Mouse (Mus musculus) layer of hippocampus, postnatal 25 days (tissue): ENCODE measurements around the gene Gm36245. TPM values are rescaled to one million over a fixed set of nuclear protein-coding genes. Genes with fewer than 3 reads are reported as not detected.
"Not testable (repeated sequence)": the region's sequence is repeated elsewhere in the genome, so short reads cannot be mapped to it uniquely, and the experiment has no call there.

ENCODE experiments used
- DNase-seq, 2 experiments: peaks; one replicate each; pipeline ENCODE4 v3.0.0; 2022; ENCODE audit warnings: mixed read lengths in 2 of 2, low spot score in 1 of 2; ENCODE audit errors: extremely low spot score in 1 of 2
- total RNA-seq, 2 experiments: library from RNA; stranded (reverse); gene quantifications; 2 replicates each; pipeline ENCODE4 v1.2.3; 2021

Gene Gm36245
- not detected for total RNA-seq

DNA sequence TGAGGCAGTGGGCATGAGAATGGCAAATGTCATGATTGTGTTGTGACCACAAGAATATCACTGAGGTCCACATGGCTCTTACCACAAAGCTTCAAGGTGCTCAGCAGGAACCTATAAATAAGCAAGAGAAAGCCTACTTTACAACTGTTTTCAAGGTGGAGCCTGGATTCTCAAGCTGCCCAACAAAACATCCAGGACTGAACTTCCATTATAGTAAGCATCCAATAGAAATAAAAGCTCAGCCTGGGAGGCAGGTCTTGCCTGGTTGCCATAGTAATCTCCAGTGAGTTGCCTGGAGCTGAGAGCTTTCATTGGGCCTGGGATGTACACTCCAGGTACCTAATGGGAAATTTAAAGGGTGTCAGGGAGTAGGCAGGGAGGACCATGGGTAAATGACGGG is at the start of gene Gm36245:
Gene Gm36245, plus strand, starts transcription at position 301 of the 400 bp plus-strand sequence.
- no peak for DNase-seq

- DNase-seq = no peak
Observed at GRCm38 (mm10) chr15:77561792-77562191, 37.3 kb upstream of the Gm36245 start, which contains the start of gene 1700025B11Rik. 1700025B11Rik (minus strand) TSS chr15:77561892.

DNA sequence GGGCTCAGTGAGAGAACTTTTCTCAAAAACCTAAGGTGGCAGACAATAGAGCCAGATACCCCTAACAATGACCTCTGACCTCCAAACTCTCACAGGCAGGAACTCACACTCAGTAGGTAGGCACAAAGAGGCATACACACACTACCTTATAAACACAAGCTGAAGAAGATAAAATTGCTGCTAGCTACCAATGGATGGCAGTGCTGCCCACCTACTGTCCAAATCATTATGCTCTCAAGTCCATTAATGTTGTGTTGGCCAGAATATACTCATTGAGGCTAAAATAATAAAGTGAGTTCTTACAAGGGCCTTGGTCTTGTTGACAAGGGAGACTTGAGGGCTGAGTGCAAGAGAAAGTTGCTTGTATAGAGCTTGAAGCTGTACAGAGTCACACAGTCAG is 35.8 kb upstream of the Gm36245 start:
- DNase-seq = no peak

DNA sequence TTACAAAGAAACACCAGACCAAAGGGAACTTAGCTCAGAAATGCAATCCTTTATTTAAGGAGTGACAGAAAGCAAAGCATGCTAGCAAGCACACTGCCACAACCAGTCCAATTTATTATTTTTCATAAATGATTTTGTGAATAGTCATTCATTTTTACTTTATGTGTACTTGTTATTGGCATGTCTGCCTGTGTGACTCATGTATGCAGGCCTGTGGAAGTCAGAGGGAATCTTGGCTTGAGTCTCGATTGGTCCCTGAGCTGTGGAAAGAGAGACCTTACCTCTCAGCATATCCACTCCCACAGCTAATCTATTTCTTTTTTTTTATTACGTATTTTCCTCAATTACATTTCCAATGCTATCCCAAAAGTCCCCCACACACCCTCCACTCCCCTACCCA is 20.3 kb upstream of the Gm36245 start:
- no peak for DNase-seq

GRCm38 (mm10) chr15:77579311-77579710 is 19.7 kb upstream of the Gm36245 start:
- DNase-seq = no peak

DNA sequence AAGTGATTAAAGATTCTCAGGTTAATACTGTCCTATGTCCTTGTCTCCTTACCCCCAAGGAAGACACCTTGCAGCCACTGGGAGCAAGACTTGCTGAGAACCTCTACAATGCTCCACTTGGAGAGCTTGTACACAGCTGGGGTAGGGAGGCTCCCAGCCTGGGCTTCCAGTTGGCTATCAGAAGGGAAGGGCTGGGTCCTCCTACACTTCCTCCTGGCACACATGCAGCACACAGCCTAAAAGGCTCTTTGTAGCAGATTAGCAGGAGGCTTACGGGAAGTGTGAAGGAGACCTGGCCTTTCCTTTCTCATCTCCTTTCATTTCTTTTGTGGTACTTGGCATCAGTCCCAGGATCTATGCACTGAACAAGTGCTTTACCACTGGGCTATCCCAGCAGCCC is 17.4 kb upstream of the Gm36245 start:
- DNase-seq = peak in 1 of 2 experiments; percentile 20

DNA sequence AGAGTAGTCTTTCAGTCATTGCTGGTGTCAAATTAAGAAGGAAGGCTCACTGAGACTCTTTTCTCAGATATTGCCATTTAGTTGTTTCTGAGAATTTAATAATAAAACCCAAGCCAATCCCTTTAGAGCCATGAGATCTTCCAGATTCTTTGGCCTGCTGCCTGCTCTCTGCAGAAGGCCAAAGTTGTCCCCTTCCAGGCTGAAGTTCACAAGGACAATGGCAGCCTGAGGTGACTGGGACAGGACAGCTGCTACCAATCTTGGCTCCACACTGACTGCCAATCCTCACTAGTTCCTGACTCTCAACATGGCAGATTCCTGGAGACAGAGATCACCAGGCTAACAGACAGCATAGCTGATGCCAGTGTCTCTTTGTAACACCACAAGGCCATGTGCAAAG is 12.0 kb upstream of the Gm36245 start:
- DNase-seq = no peak

DNA sequence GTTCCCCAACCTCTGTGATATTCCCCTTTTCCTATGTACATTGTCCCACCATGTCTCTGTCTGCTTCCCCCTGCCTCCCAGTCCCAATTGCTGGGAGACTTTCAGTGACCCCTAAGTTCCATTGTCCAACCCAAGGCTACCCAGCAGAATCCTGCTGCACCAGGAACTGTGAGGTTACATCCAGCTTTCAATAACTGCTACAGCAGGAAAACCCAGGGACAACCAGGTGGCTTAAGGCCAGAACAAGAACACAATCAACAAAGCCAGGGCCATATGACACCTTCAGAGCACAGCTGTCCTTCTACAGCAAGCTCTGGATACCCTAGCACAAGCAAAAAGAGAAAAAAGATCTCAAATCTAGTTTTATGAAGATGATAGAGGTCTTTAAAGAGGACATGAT is 10.1 kb upstream of the Gm36245 start:
- DNase-seq = no peak

DNA sequence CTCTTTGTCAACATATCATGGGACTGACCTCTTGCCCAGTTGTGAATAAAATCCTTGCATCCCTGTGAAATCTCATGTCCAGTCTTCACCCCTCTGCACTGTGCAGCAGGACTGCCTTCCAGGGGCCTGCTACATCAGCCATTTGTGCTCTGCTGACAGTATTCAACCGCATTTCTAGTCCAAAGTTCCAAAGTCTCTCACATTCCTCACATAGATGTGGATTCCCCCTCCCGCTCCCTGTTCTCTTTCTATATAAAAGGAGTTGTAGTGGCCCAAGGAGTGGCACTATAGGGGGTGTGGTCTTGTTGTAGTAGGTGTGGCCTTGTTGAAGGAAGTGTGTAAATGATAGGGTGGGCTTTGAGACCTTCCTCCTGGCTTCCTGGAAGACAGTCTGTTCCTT is 8.2 kb upstream of the Gm36245 start:
- no peak for DNase-seq

DNA sequence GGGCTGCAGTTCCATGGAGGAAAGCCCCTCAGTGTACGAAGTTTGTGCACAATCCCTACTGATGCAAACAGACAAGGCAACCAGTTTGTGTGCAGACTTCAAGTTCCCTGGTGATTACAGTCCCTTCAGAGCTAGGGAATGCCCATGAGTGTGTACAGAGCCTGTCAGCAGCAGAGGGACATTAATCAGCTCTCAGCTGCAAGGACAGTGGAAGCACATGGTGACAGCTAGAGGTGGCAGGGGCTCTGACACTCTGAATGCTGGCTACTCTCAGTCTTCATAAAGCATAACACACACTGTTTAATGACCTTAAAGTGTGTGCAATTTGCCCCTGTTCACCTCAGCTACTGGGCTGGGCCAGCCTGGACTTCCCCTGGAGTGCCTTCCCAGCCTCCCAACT is 5.5 kb upstream of the Gm36245 start:
- DNase-seq = no peak

DNA sequence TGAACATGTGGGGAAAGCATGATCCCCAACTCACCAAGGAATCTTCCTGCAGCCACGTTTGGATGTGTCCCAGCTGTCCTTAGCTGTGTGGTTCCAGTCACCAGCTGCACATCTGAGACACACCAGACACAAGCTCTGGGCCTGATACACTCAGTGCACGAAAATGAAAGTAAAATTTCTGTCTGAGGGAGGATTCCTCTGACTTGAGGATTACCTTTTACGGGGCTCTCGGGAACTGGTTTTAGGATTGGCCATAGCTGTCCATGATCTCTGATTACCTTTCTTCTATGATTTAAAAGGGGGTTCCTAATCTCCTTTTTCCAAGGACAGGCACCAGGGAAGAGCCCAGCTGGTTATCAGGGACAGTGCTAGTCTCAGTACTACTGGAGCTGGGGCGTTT is 3.1 kb upstream of the Gm36245 start, which contains the start of gene Apol10b:
Gene Apol10b, minus strand, starts transcription at position 165 of the 400 bp plus-strand sequence.
- no peak for DNase-seq

- DNase-seq = no peak
Observed at GRCm38 (mm10) chr15:77598429-77598828, 629 bp upstream of the Gm36245 start.

DNA sequence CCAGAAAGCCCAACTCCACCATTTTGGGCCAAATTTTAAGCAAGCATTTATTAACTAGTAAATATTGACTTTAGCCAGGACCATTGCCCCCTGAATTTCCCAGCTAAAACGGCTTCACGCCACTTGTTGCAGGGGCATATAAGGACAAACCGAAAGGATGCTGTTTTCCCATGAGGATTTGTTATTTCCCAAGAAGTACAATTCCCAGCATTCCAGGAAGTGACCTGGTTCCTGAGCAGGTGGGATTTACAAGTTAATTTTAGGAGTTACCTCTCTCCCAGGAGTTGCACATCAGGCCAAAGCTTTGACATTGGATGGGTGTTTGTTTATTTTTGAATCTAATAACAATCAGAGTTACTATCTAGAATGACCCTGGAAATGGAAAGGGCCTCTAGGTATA is 7.0 kb downstream of the Gm36245 start:
- DNase-seq = no peak

- no peak for DNase-seq
Observed at GRCm38 (mm10) chr15:77624710-77625109, 25.7 kb downstream of the Gm36245 start.

GRCm38 (mm10) chr15:77626471-77626870 is 27.4 kb downstream of the Gm36245 start:
- DNase-seq = not testable (repeated sequence)

DNA sequence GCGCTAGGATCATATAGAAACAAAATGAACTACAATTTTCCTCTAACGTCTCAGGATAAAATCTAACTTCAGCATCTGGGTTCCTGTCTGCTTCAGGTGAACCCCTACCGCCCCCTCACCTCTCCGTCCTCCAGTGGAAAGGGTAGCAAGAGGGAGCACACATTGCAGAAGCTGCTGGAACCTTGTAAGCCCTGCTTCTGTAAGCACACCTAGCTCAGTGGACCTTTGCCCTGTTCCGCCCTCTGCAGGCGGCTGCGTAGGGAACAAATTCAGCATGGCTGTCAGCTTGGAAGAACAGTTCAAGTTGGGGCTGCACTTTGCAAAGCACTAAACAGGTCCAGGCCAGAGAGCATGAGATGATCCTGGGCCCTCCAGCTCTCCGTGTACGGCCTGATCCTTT is 29.6 kb downstream of the Gm36245 start:
- not testable (repeated sequence) for DNase-seq

DNA sequence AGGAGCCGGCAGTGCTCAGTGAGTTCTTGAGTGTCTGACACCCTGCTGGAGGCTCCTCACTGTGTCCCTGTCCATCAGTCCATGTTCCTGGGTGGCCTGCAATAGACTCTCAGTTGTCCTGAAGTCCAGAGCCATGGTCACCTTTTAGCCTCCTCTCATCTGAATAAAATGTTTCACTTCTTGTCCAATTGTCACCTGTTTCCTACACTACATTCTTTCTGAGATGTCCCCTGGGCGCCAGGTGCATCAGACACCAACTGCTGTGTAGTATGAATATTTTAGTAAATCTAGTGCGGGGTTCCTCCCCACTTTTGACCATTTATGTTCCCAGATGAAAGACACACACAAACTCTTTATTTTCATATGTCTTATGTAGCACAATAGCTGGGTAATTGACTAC is 30.8 kb downstream of the Gm36245 start:
- not testable (repeated sequence) for DNase-seq

GRCm38 (mm10) chr15:77643176-77643575 is 44.1 kb downstream of the Gm36245 start, which contains the start of gene Apol11b:
Apol11b (minus strand) TSS chr15:77643286.
- DNase-seq = not testable (repeated sequence)

- not testable (repeated sequence) for DNase-seq
Observed at GRCm38 (mm10) chr15:77651143-77651542, 52.1 kb downstream of the Gm36245 start.
